Mouse (Mus musculus) megakaryocyte, embryonic 14.5 days (primary cell): ENCODE measurements around the gene Picalm.

ENCODE experiments used
- FLI1 ChIP-seq: IDR thresholded peaks from 2 replicates; pipeline ENCODE4 v1.6.1; 2012; ENCODE audit warnings: low read length, inconsistent platforms, mixed read lengths
- GATA1 ChIP-seq: IDR thresholded peaks from 3 replicates; pipeline ENCODE4 v1.6.1; 2012; ENCODE audit warnings: mixed read lengths, low read length, inconsistent platforms, borderline replicate concordance

DNA sequence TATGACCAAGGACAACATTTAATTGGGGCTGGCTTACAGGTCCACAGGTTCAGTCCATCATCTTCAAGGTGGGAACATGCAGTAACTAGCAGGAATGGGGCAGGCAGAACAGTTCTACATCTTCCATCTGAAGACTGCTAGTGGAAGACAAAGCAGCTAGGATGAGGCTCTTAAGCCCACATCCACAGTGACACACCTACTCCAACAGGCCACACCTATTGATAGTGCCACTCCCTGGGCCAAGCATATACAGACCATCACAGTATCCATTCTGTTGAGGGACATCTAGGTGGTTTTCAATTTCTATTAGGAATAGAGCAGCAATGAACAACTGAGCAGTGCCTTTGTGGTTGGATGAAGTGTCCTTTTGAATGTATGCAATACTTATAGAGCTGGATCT is 80.9 kb downstream of the Picalm start:
- no peak for TF ChIP-seq GATA1
- no peak for TF ChIP-seq FLI1
